Mouse (Mus musculus): Measurements from ENCODE around the gene Gm42421. TPM values are rescaled to one million over a fixed set of nuclear protein-coding genes. Genes with fewer than 3 reads are reported as not detected.

Gm42421 gene
- polyA plus RNA-seq, 1 experiment from 2014 or later = not detected

GRCm38 (mm10) chr5:143943231-143944125 lies 15.5 kb downstream of the Gm42421 start:
- Histone ChIP-seq H3K27me3 (ENCODE audit: control insufficient read depth, insufficient read depth, low read length) (no peaks in the 10 kb centered on the region), H3K27ac (replicated peaks) (no peak overlapping the region), H3K9ac (ENCODE audit: low read length) (no peak overlapping the region), H3K4me2 (replicated peaks; ENCODE audit: low read depth) (no peak overlapping the region), H3K4me1 (replicated peaks; ENCODE audit: control insufficient read depth, insufficient read depth) (no peaks in the 10 kb centered on the region), H3K9me3 (ENCODE audit: control insufficient read depth, low read length) (no peaks in the 10 kb centered on the region), H3K4me3 (ENCODE audit: low read depth, low read length) (no peak overlapping the region), H3K36me3 (ENCODE audit: control insufficient read depth, insufficient read depth, low read length) (no peaks in the 10 kb centered on the region)
- TF ChIP-seq EP300 (optimal IDR thresholded peaks at IDR 0.05) = no peak
- TF ChIP-seq CTCF (IDR thresholded peaks at IDR 0.05; ENCODE audit: low read depth) = no peak
- no peak for DNase-seq (ENCODE audit: low spot score)
- WGBS = 77% methylated on average over 14 of the region's 14 CpGs
- no peak for ATAC-seq (ENCODE audit: low FRiP score, low TSS enrichment)

- ATAC-seq (ENCODE audit: low FRiP score, low TSS enrichment) = no peak
- TF ChIP-seq CTCF (IDR thresholded peaks at IDR 0.05; ENCODE audit: low read depth) (no peak), EP300 (optimal IDR thresholded peaks at IDR 0.05) (no peak)
- Histone ChIP-seq H3K9me3 (ENCODE audit: control insufficient read depth, low read length) (no peaks in the 10 kb centered on the region), H3K4me3 (ENCODE audit: low read depth, low read length) (no peak overlapping the region), H3K36me3 (ENCODE audit: control insufficient read depth, insufficient read depth, low read length) (no peaks in the 10 kb centered on the region), H3K27ac (replicated peaks) (no peak overlapping the region), H3K27me3 (ENCODE audit: control insufficient read depth, insufficient read depth, low read length) (no peaks in the 10 kb centered on the region), H3K4me2 (replicated peaks; ENCODE audit: low read depth) (no peak overlapping the region), H3K4me1 (replicated peaks; ENCODE audit: control insufficient read depth, insufficient read depth) (no peaks in the 10 kb centered on the region), H3K9ac (ENCODE audit: low read length) (no peak overlapping the region)
- WGBS = 89% methylated on average over 12 of the region's 12 CpGs
- no peak for DNase-seq (ENCODE audit: low spot score)
Observed at GRCm38 (mm10) chr5:143948361-143948760, 20.4 kb downstream of the Gm42421 start.

- Histone ChIP-seq H3K27ac (replicated peaks) (no peak overlapping the region), H3K27me3 (ENCODE audit: control insufficient read depth, insufficient read depth, low read length) (no peaks in the 10 kb centered on the region), H3K4me2 (replicated peaks; ENCODE audit: low read depth) (no peak overlapping the region), H3K9me3 (ENCODE audit: control insufficient read depth, low read length) (no peaks in the 10 kb centered on the region), H3K4me3 (ENCODE audit: low read depth, low read length) (no peak overlapping the region), H3K4me1 (replicated peaks; ENCODE audit: control insufficient read depth, insufficient read depth) (no peaks in the 10 kb centered on the region), H3K36me3 (ENCODE audit: control insufficient read depth, insufficient read depth, low read length) (no peaks in the 10 kb centered on the region), H3K9ac (ENCODE audit: low read length) (no peak overlapping the region)
- ATAC-seq (ENCODE audit: low FRiP score, low TSS enrichment) (no peak), DNase-seq (ENCODE audit: low spot score) (no peak)
- TF ChIP-seq EP300 (optimal IDR thresholded peaks at IDR 0.05) (no peak), CTCF (IDR thresholded peaks at IDR 0.05; ENCODE audit: low read depth) (no peak)
- WGBS = 48% methylated on average over 5 of the region's 5 CpGs
Observed at GRCm38 (mm10) chr5:143950016-143950415, 22.0 kb downstream of the Gm42421 start.

GRCm38 (mm10) chr5:143957101-143957500 lies 29.1 kb downstream of the Gm42421 start:
- no peak overlapping the region for H3K27ac ChIP-seq (replicated peaks)
- TF ChIP-seq CTCF (IDR thresholded peaks at IDR 0.05; ENCODE audit: low read depth) (no peak), EP300 (optimal IDR thresholded peaks at IDR 0.05) (no peak)
- no peaks in the 10 kb centered on the region for H3K4me1 ChIP-seq (replicated peaks; ENCODE audit: control insufficient read depth, insufficient read depth)
- H3K4me3 ChIP-seq (ENCODE audit: low read depth, low read length) = no peak overlapping the region
- no peak for DNase-seq (ENCODE audit: low spot score)
- H3K4me2 ChIP-seq (replicated peaks; ENCODE audit: low read depth) = no peak overlapping the region
- 90% methylated on average over 6 of the region's 6 CpGs for WGBS
- no peak overlapping the region for H3K9ac ChIP-seq (ENCODE audit: low read length)
- H3K27me3 ChIP-seq (ENCODE audit: control insufficient read depth, insufficient read depth, low read length) = no peaks in the 10 kb centered on the region
- no peaks in the 10 kb centered on the region for H3K36me3 ChIP-seq (ENCODE audit: control insufficient read depth, insufficient read depth, low read length)
- no peaks in the 10 kb centered on the region for H3K9me3 ChIP-seq (ENCODE audit: control insufficient read depth, low read length)
- ATAC-seq (ENCODE audit: low FRiP score, low TSS enrichment) = no peak

GRCm38 (mm10) chr5:143959551-143959950 lies 31.6 kb downstream of the Gm42421 start:
- H3K27ac ChIP-seq (replicated peaks) = no peak overlapping the region
- TF ChIP-seq CTCF (IDR thresholded peaks at IDR 0.05; ENCODE audit: low read depth) (no peak), EP300 (optimal IDR thresholded peaks at IDR 0.05) (no peak)
- no peak overlapping the region for H3K9ac ChIP-seq (ENCODE audit: low read length)
- ATAC-seq (ENCODE audit: low FRiP score, low TSS enrichment) (no peak), DNase-seq (ENCODE audit: low spot score) (no peak)
- no peak overlapping the region for H3K4me2 ChIP-seq (replicated peaks; ENCODE audit: low read depth)
- H3K4me1 ChIP-seq (replicated peaks; ENCODE audit: control insufficient read depth, insufficient read depth) = no peaks in the 10 kb centered on the region
- H3K36me3 ChIP-seq (ENCODE audit: control insufficient read depth, insufficient read depth, low read length) = no peaks in the 10 kb centered on the region
- WGBS = 90% methylated on average over 11 of the region's 11 CpGs
- H3K4me3 ChIP-seq (ENCODE audit: low read depth, low read length) = no peak overlapping the region
- no peaks in the 10 kb centered on the region for H3K9me3 ChIP-seq (ENCODE audit: control insufficient read depth, low read length)
- no peaks in the 10 kb centered on the region for H3K27me3 ChIP-seq (ENCODE audit: control insufficient read depth, insufficient read depth, low read length)

- Histone ChIP-seq H3K9me3 (ENCODE audit: control insufficient read depth, low read length) (no peaks in the 10 kb centered on the region), H3K27ac (replicated peaks) (no peak overlapping the region), H3K4me2 (replicated peaks; ENCODE audit: low read depth) (no peak overlapping the region), H3K4me3 (ENCODE audit: low read depth, low read length) (no peak overlapping the region), H3K4me1 (replicated peaks; ENCODE audit: control insufficient read depth, insufficient read depth) (no peaks in the 10 kb centered on the region), H3K27me3 (ENCODE audit: control insufficient read depth, insufficient read depth, low read length) (no peaks in the 10 kb centered on the region), H3K9ac (ENCODE audit: low read length) (no peak overlapping the region), H3K36me3 (ENCODE audit: control insufficient read depth, insufficient read depth, low read length) (no peaks in the 10 kb centered on the region)
- DNase-seq (ENCODE audit: low spot score) (no peak), ATAC-seq (ENCODE audit: low FRiP score, low TSS enrichment) (no peak)
- TF ChIP-seq CTCF (IDR thresholded peaks at IDR 0.05; ENCODE audit: low read depth) (no peak), EP300 (optimal IDR thresholded peaks at IDR 0.05) (no peak)
- 85% methylated on average over 8 of the region's 8 CpGs for whole genome bisulfite sequencing
Observed at GRCm38 (mm10) chr5:143961176-143961575, 33.2 kb downstream of the Gm42421 start.

Measured in stomach, postnatal 0 days (tissue).